Mouse (Mus musculus) midbrain, embryonic 11.5 days (tissue): ENCODE measurements at regions not wholly inside any gene's neighbourhood (a gene's known extent, or its start where the extent isn't known, plus 50 kb on each side); places are given as distances from the start of the nearest gene placed in this dataset.
A peak's percentile ranks its signal among the peaks of the same experiment; 100 is the strongest.

Experiments used
- ATAC-seq: fragments of 200-750 bp; cut with Nextera tagmentation; 2 replicates; pipeline ENCODE4 v1.8.0; 2017; ENCODE audit warnings: moderate TSS enrichment, moderate library complexity; ENCODE audit not compliant: low FRiP score
- DNase-seq: peaks from one replicate; pipeline ENCODE4 v3.0.0; 2015; ENCODE audit warnings: low spot score; ENCODE audit errors: missing footprints
- H3K27ac ChIP-seq: fragments of 300-500 bp; sonication (generic); 2 replicates; pipeline ENCODE4 v1.5.1; 2014; ENCODE audit warnings: low read depth, low read length
- H3K27me3 ChIP-seq: fragments of 300-500 bp; sonication (generic); 2 replicates; pipeline ENCODE4 v1.6.1; 2014; ENCODE audit warnings: mild to moderate bottlenecking, low read length, moderate library complexity, mixed read lengths; ENCODE audit not compliant: control insufficient read depth, insufficient read depth
- H3K36me3 ChIP-seq: fragments of 300-500 bp; sonication (generic); 2 replicates; pipeline ENCODE4 v1.6.1; 2014; ENCODE audit warnings: mild to moderate bottlenecking, low read length, moderate library complexity, mixed read lengths; ENCODE audit not compliant: control insufficient read depth, insufficient read depth
- H3K4me1 ChIP-seq: fragments of 300-500 bp; sonication (generic); 2 replicates; pipeline ENCODE4 v1.6.1; 2014; ENCODE audit warnings: low read length; ENCODE audit not compliant: control insufficient read depth, insufficient read depth
- H3K4me2 ChIP-seq: fragments of 300-500 bp; sonication (generic); 2 replicates; pipeline ENCODE4 v1.6.1; 2014; ENCODE audit warnings: mild to moderate bottlenecking, moderate library complexity
- H3K4me3 ChIP-seq: fragments of 300-500 bp; sonication (generic); 2 replicates; pipeline ENCODE4 v1.5.1; 2014; ENCODE audit warnings: low read depth, low read length
- H3K9ac ChIP-seq: fragments of 300-500 bp; sonication (generic); 2 replicates; pipeline ENCODE4 v1.6.1; 2014; ENCODE audit warnings: low read length
- H3K9me3 ChIP-seq: fragments of 300-500 bp; sonication (generic); 2 replicates; pipeline ENCODE4 v1.6.1; 2016; ENCODE audit warnings: low read length; ENCODE audit not compliant: control insufficient read depth
- WGBS: fragments of 180-500 bp; shearing (Covaris S2); extraction: QIAGEN DNeasy Blood & Tissue Kit; methylation state at CpG from one replicate; pipeline ENCODE4 v1.1.7; 2014; 5-methylcytosine and 5-hydroxymethylcytosine counted together

GRCm38 (mm10) chr3:102670557-102670956, 63.8 kb upstream of the Tspan2 start:
- H3K9ac ChIP-seq: no peak overlapping the region
- no peaks in the 10 kb centered on the region for H3K9me3 ChIP-seq
- H3K27ac ChIP-seq: no peak overlapping the region
- H3K36me3 ChIP-seq: no peaks in the 10 kb centered on the region
- H3K4me2 ChIP-seq: no peak overlapping the region
- ATAC-seq: no peak
- 85% methylated on average over 5 of the region's 5 CpGs for WGBS
- DNase-seq: peak; percentile 77
- no peaks in the 10 kb centered on the region for H3K27me3 ChIP-seq
- H3K4me1 ChIP-seq: no peaks in the 10 kb centered on the region
- H3K4me3 ChIP-seq: no peak overlapping the region

- Histone ChIP-seq H3K4me1 (no peaks in the 10 kb centered on the region), H3K36me3 (no peaks in the 10 kb centered on the region), H3K9me3 (no peaks in the 10 kb centered on the region), H3K27ac (no peak overlapping the region), H3K27me3 (no peaks in the 10 kb centered on the region), H3K4me3 (no peak overlapping the region), H3K4me2 (no peak overlapping the region), H3K9ac (no peak overlapping the region)
- DNase-seq: peak; percentile 21
- no peak for ATAC-seq
- WGBS: 85% methylated on average over 5 of the region's 5 CpGs
Observed at GRCm38 (mm10) chr3:102670972-102671371, 63.4 kb upstream of the Tspan2 start.

GRCm38 (mm10) chr3:102673506-102673905, 60.8 kb upstream of the Tspan2 start:
- 83% methylated on average over 5 of the region's 5 CpGs for WGBS
- no peaks in the 10 kb centered on the region for H3K4me1 ChIP-seq
- H3K36me3 ChIP-seq: no peaks in the 10 kb centered on the region
- no peaks in the 10 kb centered on the region for H3K9me3 ChIP-seq
- ATAC-seq (no peak), DNase-seq (no peak)
- H3K9ac ChIP-seq: no peak overlapping the region
- H3K4me3 ChIP-seq: no peak overlapping the region
- H3K4me2 ChIP-seq: no peak overlapping the region
- H3K27ac ChIP-seq: no peak overlapping the region
- H3K27me3 ChIP-seq: no peaks in the 10 kb centered on the region

GRCm38 (mm10) chr3:102674068-102674467, 60.3 kb upstream of the Tspan2 start:
- Histone ChIP-seq H3K27me3 (no peaks in the 10 kb centered on the region), H3K4me3 (no peak overlapping the region), H3K27ac (no peak overlapping the region), H3K36me3 (no peaks in the 10 kb centered on the region), H3K9ac (no peak overlapping the region), H3K4me1 (no peaks in the 10 kb centered on the region), H3K4me2 (no peak overlapping the region), H3K9me3 (no peaks in the 10 kb centered on the region)
- no peak for DNase-seq
- WGBS: 68% methylated on average over 2 of the region's 2 CpGs
- ATAC-seq: no peak

- no peak overlapping the region for H3K27ac ChIP-seq
- no peaks in the 10 kb centered on the region for H3K4me1 ChIP-seq
- H3K4me3 ChIP-seq: no peak overlapping the region
- H3K4me2 ChIP-seq: no peak overlapping the region
- 89% methylated on average over 7 of the region's 7 CpGs for WGBS
- H3K27me3 ChIP-seq: no peaks in the 10 kb centered on the region
- no peaks in the 10 kb centered on the region for H3K9me3 ChIP-seq
- DNase-seq: no peak
- ATAC-seq: no peak
- H3K9ac ChIP-seq: no peak overlapping the region
- H3K36me3 ChIP-seq: no peaks in the 10 kb centered on the region
Observed at GRCm38 (mm10) chr3:102676946-102677534, 57.3 kb upstream of the Tspan2 start.

GRCm38 (mm10) chr3:102678516-102678915, 55.8 kb upstream of the Tspan2 start:
- Histone ChIP-seq H3K36me3 (no peaks in the 10 kb centered on the region), H3K27me3 (no peaks in the 10 kb centered on the region), H3K4me1 (no peaks in the 10 kb centered on the region), H3K9ac (no peak overlapping the region), H3K27ac (no peak overlapping the region), H3K4me3 (no peak overlapping the region), H3K4me2 (no peak overlapping the region), H3K9me3 (no peaks in the 10 kb centered on the region)
- DNase-seq: no peak
- no peak for ATAC-seq
- WGBS: 89% methylated on average over 1 of the region's 1 CpGs

- Histone ChIP-seq H3K4me1 (no peaks in the 10 kb centered on the region), H3K9me3 (no peaks in the 10 kb centered on the region), H3K4me3 (no peak overlapping the region), H3K27ac (no peak overlapping the region), H3K27me3 (no peaks in the 10 kb centered on the region), H3K4me2 (no peak overlapping the region), H3K36me3 (no peaks in the 10 kb centered on the region), H3K9ac (no peak overlapping the region)
- WGBS: 89% methylated on average over 8 of the region's 8 CpGs
- DNase-seq: no peak
- ATAC-seq: no peak
Observed at GRCm38 (mm10) chr3:102682424-102682823, 51.9 kb upstream of the Tspan2 start.

- H3K36me3 ChIP-seq: no peaks in the 10 kb centered on the region
- ATAC-seq (no peak), DNase-seq (peak; percentile 57)
- no peak overlapping the region for H3K27ac ChIP-seq
- H3K4me3 ChIP-seq: no peak overlapping the region
- H3K4me1 ChIP-seq: no peaks in the 10 kb centered on the region
- WGBS: 88% methylated on average over 10 of the region's 10 CpGs
- no peaks in the 10 kb centered on the region for H3K27me3 ChIP-seq
- no peak overlapping the region for H3K9ac ChIP-seq
- no peaks in the 10 kb centered on the region for H3K9me3 ChIP-seq
- no peak overlapping the region for H3K4me2 ChIP-seq
Observed at GRCm38 (mm10) chr3:102683541-102683940, 50.8 kb upstream of the Tspan2 start.
